Mouse (Mus musculus): ENCODE measurements around the gene Gsdme.

DNA sequence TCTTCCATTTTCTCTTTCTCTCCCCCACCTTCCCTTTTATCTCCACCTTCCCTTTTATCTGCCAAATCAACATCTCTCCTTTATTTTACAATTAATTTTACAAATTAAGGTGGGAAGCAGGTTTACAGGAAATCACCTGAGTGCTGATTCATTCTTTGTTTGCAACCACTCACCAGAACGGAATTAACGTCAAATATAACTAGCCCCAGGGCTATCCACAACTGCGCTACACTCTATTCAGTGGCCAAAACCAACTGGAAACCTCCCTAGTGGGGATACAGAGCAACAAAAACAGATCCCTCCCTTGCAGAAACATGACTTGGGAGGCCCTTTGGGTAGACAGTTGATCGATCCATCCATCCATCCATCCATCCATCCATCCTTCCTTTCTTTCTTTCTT, 94.8 kb downstream of the Gsdme start:
- TF ChIP-seq CTCF (conservative IDR thresholded peaks at IDR 0.05; ENCODE audit: low read length), result no peak
- TF ChIP-seq POU5F1 (IDR thresholded peaks at IDR 0.05; ENCODE audit: borderline replicate concordance, low read length), result no peak

All from E14TG2a.4 (cell line).